In the genomic region with DNA sequence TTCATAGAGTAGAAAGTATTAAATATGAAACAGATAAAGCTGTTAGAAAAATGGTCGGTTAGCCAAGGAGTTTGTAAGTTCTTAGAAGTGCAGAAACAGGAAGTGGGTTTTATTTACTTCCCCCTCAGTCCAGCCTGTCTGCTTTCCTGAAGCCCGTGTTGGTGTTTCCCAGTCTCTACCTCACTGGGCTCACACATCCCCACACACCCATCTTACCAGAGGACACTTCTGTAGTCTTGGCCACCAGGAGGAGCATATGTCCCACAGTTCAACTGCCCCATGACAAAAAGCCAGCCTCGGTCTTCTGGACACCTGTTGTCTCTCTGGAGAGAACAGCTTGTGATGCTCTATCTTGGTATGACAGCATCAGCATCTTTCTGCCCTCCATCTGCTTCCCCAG, we compare ENCODE assay signal across 12 mouse cellular contexts. TPM values are rescaled to one million over a fixed set of nuclear protein-coding genes. Genes with fewer than 3 reads are reported as not detected.
DNase-seq lines count a peak whose midpoint lies in the region; ATAC-seq and TF ChIP-seq lines count a peak whose summit lies in the region.
"Had no signal": no experiment of that assay in that cellular context is flagged by ENCODE, and none has a peak within 500 bp of the region (broad histone marks: within the 10 kb centered on the region; RNA-seq: fewer than 3 reads in every experiment).

No protein-coding gene starts in this region.

- WGBS in lung, postnatal 0 days = 18% methylated on average over 3 of the region's 3 CpGs

- TF ChIP-seq EP300 in lung, postnatal 0 days (IDR thresholded peaks at IDR 0.05) = no peak

- peak; percentile 40 for TF ChIP-seq CTCF in lung, postnatal 0 days (IDR thresholded peaks at IDR 0.05)
- peak; percentile 30; the same call in 1 of the 2 replicates for TF ChIP-seq CTCF in brain, embryonic 14.5 days (IDR thresholded peaks at IDR 0.05; ENCODE audit: borderline replicate concordance, extremely low read depth, insufficient read depth, insufficient read length)

- intact Hi-C loops in left cerebral cortex, postnatal 25 days (cut with DNase I) = no loop called here

- no peaks in the 10 kb centered on the region for H3K4me1 ChIP-seq in lung, postnatal 0 days (ENCODE audit: insufficient read depth, low read depth, low read length)
- H3K4me1 ChIP-seq: embryonic facial prominence, embryonic 12.5 days had no signal

- no peak overlapping the region for H3K4me3 ChIP-seq in lung, postnatal 0 days (ENCODE audit: low read depth, low read length)
- H3K4me3 ChIP-seq: embryonic facial prominence, embryonic 12.5 days; midbrain, embryonic 12.5 days had no signal

- no peaks in the 10 kb centered on the region for H3K9me3 ChIP-seq in lung, postnatal 0 days (ENCODE audit: low read length)
- H3K9me3 ChIP-seq: midbrain, embryonic 12.5 days had no signal

- peaks cover 8% of the 10 kb centered on the region for H3K27me3 ChIP-seq in lung, postnatal 0 days (replicated peaks; ENCODE audit: insufficient read depth, low read length)

- H3K9ac ChIP-seq in lung, postnatal 0 days (replicated peaks; ENCODE audit: low read depth) = no peak overlapping the region
- H3K9ac ChIP-seq: embryonic facial prominence, embryonic 12.5 days; midbrain, embryonic 12.5 days had no signal

- no peak overlapping the region for H3K27ac ChIP-seq in lung, postnatal 0 days (ENCODE audit: low read length)
- H3K27ac ChIP-seq: embryonic facial prominence, embryonic 12.5 days; midbrain, embryonic 12.5 days had no signal

- H3K36me3 ChIP-seq in lung, postnatal 0 days (ENCODE audit: insufficient read depth, low read length) = no peaks in the 10 kb centered on the region
- H3K36me3 ChIP-seq: embryonic facial prominence, embryonic 12.5 days; midbrain, embryonic 12.5 days had no signal

- no peak overlapping the region for H3K4me2 ChIP-seq in lung, postnatal 0 days (replicated peaks; ENCODE audit: low read depth, low read length)
- H3K4me2 ChIP-seq: embryonic facial prominence, embryonic 12.5 days; midbrain, embryonic 12.5 days had no signal

- ATAC-seq in lung, postnatal 0 days = no peak

- DNase-seq in embryo, embryonic 10.5 days (ENCODE audit: low spot score) = peak; percentile 30
- no peak for DNase-seq in embryo, embryonic 10 days (ENCODE audit: low spot score)
- peak; percentile 13 for DNase-seq in lung, postnatal 0 days (ENCODE audit: low spot score)
- DNase-seq in lung, postnatal 36 days = no peak
- DNase-seq in brain, embryonic 14.5 days (ENCODE audit: low read depth) = peak; percentile 43
- DNase-seq in retina, embryonic 14.5 days (ENCODE audit: low spot score) = peak; percentile 29
- no peak for DNase-seq in left cerebral cortex, postnatal 25 days (ENCODE audit: low spot score in 2 of 2)
- DNase-seq in frontal cortex, postnatal 25 days (ENCODE audit: low spot score in 2 of 2) = no peak
- DNase-seq: gastrocnemius, postnatal 14 days; heart, postnatal 4 days had no signal

- no peak for TF ChIP-seq POLR2A in brain, embryonic 14.5 days (IDR thresholded peaks at IDR 0.05; ENCODE audit: borderline replicate concordance, extremely low read depth, insufficient read depth, insufficient read length, poor library complexity, severe bottlenecking)

RNA-seq across cellular contexts. Expression of gene Mef2d, which starts 49.0 kb away (rescaled TPM):
- polyA plus RNA-seq in lung, postnatal 0 days (2015; fragmentation: Nextera tagmentation; extraction: Ambion mirVana) = 14.4 and 15.4 TPM in 2 replicates
- polyA plus RNA-seq in brain, embryonic 14.5 days (2012; rRNA removed) = 46.2 and 54.8 TPM in 2 replicates
- total RNA-seq in left cerebral cortex, postnatal 25 days (2021) = 100 to 1,000 TPM; 211 to 225 TPM

Comparison
In these comparisons a context has a peak if more than half of its experiments do, and no peak if none do; other contexts are left out.
1. DNase-seq: peak in embryo, embryonic 10.5 days (single experiment), lung, postnatal 0 days (single experiment), brain, embryonic 14.5 days (single experiment) and retina, embryonic 14.5 days (single experiment); none in embryo, embryonic 10 days (single experiment), lung, postnatal 36 days (single experiment), left cerebral cortex, postnatal 25 days (0 of 2) and frontal cortex, postnatal 25 days (0 of 2).